Mouse (Mus musculus) C2C12 (cell line): Measurements from ENCODE around the gene Foxn3.

Experiments
- CEBPB ChIP-seq: IDR thresholded peaks from one replicate; pipeline ENCODE4 v1.6.1; 2011; ENCODE audit warnings: low read depth, mild to moderate bottlenecking, control low read depth, moderate library complexity
- CTCF ChIP-seq: IDR thresholded peaks from one replicate; pipeline ENCODE4 v1.5.1; 2011; ENCODE audit not compliant: control insufficient read depth, insufficient read depth, insufficient read length
- MAX ChIP-seq: IDR thresholded peaks from one replicate; pipeline ENCODE4 v1.6.1; 2011; ENCODE audit warnings: mild to moderate bottlenecking, control low read depth
- MYOD1 ChIP-seq: IDR thresholded peaks from one replicate; pipeline ENCODE4 v1.6.1; 2011; ENCODE audit warnings: low read depth; ENCODE audit not compliant: control insufficient read depth, insufficient read length
- MYOG ChIP-seq: IDR thresholded peaks from one replicate; pipeline ENCODE4 v1.6.1; 2011; ENCODE audit not compliant: control insufficient read depth, insufficient read length; ENCODE audit errors: extremely low read depth
- USF1 ChIP-seq: IDR thresholded peaks from one replicate; pipeline ENCODE4 v1.6.1; 2011; ENCODE audit warnings: low read depth, mild to moderate bottlenecking, control low read depth, moderate library complexity

DNA sequence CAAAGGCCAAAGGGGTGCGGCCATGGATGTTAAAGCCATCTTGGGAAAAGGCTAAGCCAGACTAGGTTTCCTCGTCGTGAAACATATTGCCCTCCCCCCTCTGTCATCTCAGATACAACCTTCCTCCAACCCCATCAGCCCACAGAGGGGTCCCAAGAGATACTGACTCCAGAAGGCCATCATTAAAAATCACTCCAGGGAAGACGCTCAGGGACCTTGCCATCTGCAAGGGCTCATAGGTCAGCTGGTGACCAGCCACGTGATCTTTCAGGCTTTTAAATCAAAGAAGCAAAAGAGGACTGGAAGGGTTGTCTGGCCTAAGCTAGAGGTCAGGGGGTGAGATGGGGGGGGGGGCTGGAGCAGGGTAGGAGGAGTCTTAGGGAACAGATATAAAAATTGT lies 34.4 kb downstream of the Foxn3 start:
- TF ChIP-seq CTCF (no peak), CEBPB (no peak), USF1 (no peak), MAX (no peak), MYOD1 (no peak), MYOG (no peak)
